Mouse (Mus musculus) right cerebral cortex, postnatal 25 days (tissue): ENCODE data around the gene AU022751.
A peak's percentile ranks its signal among the peaks of the same experiment; 100 is the strongest.

Source experiments
- DNase-seq: peaks from one replicate; pipeline ENCODE4 v3.0.0; 2022

Gene AU022751

DNA sequence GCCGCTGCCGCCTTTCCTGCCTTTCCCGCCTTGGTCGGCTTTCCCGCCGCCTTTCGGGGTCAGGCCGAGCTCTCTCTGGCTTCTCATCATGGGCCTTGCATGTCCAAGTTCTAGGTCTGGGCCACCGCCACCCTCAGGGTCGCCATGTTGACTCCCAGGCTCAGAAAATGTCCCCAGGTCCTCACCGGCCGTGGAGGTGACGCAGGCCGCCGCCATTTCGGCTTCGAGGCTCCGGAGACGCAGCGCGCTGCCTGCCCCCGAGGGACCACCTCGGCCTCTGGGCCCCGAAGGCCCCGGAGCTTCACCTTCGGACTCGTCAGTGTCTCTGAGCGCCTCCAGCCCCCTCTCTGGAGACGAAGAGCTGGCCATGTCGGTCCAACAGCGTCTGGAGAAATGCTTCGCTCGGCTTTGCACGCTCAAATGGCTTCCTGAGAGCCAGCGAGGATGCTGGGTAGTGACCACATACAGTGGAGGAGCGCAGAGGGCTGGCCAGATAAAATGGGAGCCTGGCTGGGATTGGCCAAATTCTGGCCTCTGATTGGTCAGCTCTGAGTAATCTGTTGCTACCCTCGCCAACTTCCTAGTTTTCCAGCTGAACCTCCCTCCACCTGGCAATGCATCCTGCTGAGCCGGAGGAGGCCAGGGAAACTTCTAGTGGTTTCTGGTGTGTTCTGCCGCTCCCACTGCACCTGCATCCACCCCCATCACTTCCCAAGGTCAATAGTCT lies at the start of gene AU022751:
TSS of gene AU022751 (minus strand) at position 466 of the 727 bp plus-strand sequence.
- DNase-seq: no peak

DNA sequence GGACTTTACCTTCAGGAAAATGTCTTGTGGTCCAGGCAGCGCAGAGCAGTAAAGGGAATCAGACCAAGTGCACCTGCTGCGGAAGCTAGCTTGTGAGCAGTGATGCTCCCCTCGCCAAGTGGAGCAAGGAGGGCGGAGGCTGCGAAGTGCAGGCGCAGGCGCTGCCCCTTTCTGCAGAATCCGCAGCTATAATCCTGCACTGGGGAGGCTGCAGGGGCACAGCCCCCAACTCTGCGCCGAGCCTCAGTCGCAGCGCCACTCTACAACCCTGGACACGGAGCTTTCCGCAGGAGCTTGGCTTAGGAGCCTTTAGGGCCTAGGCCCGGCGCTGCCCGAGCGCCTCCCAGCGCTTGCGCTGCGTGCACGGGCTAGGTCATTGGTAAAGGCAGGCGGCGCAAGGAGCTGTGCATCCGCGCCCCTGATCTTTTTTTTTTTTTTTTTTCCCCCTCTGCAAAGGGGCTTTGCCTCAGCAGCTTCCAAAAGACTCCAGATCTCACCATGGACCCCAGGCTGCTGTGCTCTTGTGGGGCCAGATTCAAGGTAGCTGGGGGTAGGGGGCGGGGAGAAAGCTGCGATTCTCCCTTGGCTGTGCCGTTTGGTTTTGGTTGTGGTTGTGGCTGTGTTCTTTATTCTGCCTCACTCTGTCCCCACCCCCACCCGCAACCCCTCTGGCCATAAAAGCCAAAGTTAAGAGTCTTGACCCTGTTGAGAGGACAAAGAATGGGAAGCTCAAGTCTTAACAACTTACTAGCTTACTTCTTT lies 9.0 kb upstream of the AU022751 start:
- DNase-seq: peak; percentile 56

DNA sequence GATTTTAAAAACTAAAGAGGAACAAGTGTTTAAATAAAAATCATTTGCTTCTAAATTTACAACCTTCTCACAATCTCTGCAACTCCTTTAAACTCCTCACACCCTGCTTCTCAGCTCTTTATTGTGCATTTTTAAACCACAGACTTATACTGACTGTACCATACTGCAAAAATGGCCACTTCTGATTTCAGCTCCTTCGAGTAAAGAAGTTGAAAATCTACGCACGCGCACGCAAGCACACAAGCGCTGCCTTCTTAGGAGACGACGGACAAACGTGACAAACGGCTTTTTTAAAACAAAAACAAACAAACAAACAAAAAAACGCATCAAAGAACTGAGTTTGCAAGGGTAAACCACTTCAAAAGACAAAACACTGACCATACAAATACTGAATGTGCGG lies 8.3 kb upstream of the AU022751 start:
- no peak for DNase-seq

DNA sequence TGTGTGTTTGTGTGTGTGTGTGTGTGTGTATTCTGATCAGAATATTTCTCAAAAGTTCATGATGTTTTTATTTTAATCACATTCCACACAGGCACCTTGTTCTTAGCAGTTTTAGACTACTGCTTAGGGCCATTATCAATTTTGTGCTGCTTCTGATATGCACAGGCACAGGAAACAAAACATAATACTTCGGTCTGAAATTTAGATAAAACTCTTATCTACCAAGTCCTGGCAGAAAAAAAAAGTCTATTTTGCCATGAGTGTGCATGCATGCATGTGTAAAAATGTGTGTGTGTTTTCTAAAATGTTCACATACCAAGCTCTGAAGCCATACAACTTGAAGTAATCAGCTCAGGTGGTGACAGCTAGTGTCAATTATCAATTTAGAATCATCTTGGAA lies 21.7 kb downstream of the AU022751 start:
- DNase-seq: no peak

DNA sequence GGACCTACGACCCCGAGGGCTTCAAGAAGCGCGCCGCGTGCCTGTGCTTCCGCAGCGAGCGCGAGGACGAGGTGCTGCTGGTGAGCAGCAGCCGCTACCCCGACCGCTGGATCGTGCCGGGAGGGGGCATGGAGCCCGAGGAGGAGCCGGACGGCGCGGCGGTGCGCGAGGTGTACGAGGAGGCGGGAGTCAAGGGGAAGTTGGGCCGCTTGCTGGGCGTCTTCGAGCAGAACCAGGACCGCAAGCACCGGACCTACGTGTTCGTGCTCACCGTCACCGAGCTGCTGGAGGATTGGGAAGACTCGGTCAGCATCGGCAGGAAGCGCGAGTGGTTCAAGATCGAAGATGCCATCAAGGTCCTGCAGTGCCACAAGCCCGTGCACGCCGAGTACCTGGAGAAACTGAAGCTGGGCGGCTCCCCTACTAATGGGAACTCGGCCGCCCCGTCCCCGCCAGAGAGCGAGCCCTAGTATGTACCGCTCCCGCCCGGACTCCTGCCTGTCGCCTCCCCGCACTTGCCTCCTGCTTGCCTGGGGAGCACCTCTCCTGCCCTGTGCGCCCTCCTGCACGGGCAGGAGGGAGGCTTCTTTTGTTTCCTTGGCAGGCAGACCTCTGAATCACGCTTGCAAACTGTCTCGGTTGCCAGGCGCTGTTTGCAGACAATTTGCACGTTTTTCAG lies 35.1 kb downstream of the AU022751 start:
- peak; percentile 5 for DNase-seq

DNA sequence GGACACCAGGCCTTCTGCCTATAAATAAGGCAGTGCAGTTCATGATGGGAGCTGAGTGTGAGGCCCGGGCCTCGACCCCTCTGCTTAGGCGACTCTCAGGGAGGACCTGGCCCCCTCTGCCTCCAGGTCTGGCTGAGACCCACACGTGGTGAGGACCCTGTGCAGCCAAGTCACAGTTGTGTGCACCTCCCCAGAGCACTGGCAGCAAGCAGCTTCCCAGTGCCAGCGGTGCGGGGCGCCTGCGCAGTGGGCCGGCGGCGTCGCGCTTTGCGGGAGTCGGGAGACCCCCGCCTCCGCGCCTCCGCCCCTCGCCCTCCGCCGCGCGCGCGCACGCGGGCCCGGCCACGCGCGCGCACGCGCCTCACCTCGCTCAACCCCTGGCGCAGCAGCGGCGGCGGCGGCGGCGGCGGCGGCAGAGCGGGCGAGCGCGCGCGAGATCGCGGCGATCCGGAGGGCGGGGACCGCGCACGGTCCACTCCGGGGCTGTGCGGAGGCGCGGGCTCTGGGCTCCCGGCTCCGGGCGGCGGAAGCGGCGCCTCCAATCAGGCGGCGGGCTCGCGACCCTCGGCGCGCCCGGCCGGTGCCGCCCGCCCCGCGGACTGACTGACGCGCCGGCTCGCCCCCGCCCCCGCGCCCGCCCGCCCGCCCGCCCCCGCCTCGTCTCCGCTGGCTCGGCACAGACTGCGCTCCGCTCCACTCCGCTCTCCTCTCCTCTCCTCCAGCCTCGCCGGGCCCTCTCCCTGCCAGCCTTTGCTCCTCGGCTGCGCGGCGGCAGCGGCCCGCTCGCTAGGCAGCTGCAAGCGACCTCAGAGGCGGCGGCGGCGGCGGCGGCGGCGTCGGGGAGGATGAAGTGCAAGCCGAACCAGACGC lies 35.9 kb downstream of the AU022751 start, which contains the start of gene Nudt11:
TSS of gene Nudt11 (plus strand) at position 388 of the 870 bp plus-strand sequence.
- peak; percentile 8 for DNase-seq
